Mouse (Mus musculus): Measurements from ENCODE around the gene 1110008P14Rik. TPM values are rescaled to one million over a fixed set of nuclear protein-coding genes. Genes with fewer than 3 reads are reported as not detected.

Gene 1110008P14Rik
- polyA plus RNA-seq (2021), result 89.4 TPM

GRCm38 (mm10) chr2:32381775-32382223, at the start of gene 1110008P14Rik:
1110008P14Rik (minus strand) TSS chr2:32381938.
- DNase-seq (ENCODE audit: low read depth, low spot score) (no peak), ATAC-seq (peak; percentile 78)
- CTCF ChIA-PET, result interaction anchor here (1.4 to 2.5 kb wide), 2 partner anchors 23 to 105 kb away, joined by 3 to 8 read pairs; no protein-coding TSS in a partner anchor
- in situ Hi-C loops (cut with MboI; ENCODE audit: low pct_unique_long_range_greater_than_20kb), result no loop called here
- no peak for TF ChIP-seq CTCF (IDR thresholded peaks at IDR 0.05)
- H3K27me3 ChIP-seq, result no peaks in the 10 kb centered on the region
- POLR2A ChIA-PET, result interaction anchor here (0.6 kb wide), 1 partner anchor 190 kb away, joined by 3 read pairs; no protein-coding TSS in a partner anchor

- ChIA-PET POLR2A (interaction anchor here (0.5 to 2.2 kb wide), 2 partner anchors 9 to 18 kb away, joined by 4 to 6 read pairs; no protein-coding TSS in a partner anchor), CTCF (no interaction called here)
- no peak for TF ChIP-seq CTCF (IDR thresholded peaks at IDR 0.05)
- no peaks in the 10 kb centered on the region for H3K27me3 ChIP-seq
- DNase-seq (ENCODE audit: low read depth, low spot score), result no peak
- ATAC-seq, result no peak
- in situ Hi-C loops (cut with MboI; ENCODE audit: low pct_unique_long_range_greater_than_20kb), result no loop called here
Observed at GRCm38 (mm10) chr2:32430701-32431676, 49.3 kb upstream of the 1110008P14Rik start.

GRCm38 (mm10) chr2:32429215-32429891, 47.6 kb upstream of the 1110008P14Rik start:
- H3K27me3 ChIP-seq, result no peaks in the 10 kb centered on the region
- ChIA-PET POLR2A (no interaction called here), CTCF (interaction anchor here (0.8 to 1.6 kb wide), 5 partner anchors 8 to 58 kb away, joined by 3 to 5 read pairs (median 4); no protein-coding TSS in a partner anchor)
- DNase-seq (ENCODE audit: low read depth, low spot score), result no peak
- in situ Hi-C loops (cut with MboI; ENCODE audit: low pct_unique_long_range_greater_than_20kb), result no loop called here
- no peak for ATAC-seq
- TF ChIP-seq CTCF (IDR thresholded peaks at IDR 0.05), result no peak

- in situ Hi-C loops (cut with MboI; ENCODE audit: low pct_unique_long_range_greater_than_20kb), result no loop called here
- CTCF ChIA-PET, result interaction anchor here (1.2 to 1.6 kb wide), 3 partner anchors 9 to 59 kb away, joined by 3 to 4 read pairs (median 4); no protein-coding TSS in a partner anchor
- H3K27me3 ChIP-seq, result no peaks in the 10 kb centered on the region
- no peak for TF ChIP-seq CTCF (IDR thresholded peaks at IDR 0.05)
- POLR2A ChIA-PET, result no interaction called here
- ATAC-seq (peak; percentile 17), DNase-seq (ENCODE audit: low read depth, low spot score) (no peak)
Observed at GRCm38 (mm10) chr2:32428262-32428722, 46.6 kb upstream of the 1110008P14Rik start.

DNA sequence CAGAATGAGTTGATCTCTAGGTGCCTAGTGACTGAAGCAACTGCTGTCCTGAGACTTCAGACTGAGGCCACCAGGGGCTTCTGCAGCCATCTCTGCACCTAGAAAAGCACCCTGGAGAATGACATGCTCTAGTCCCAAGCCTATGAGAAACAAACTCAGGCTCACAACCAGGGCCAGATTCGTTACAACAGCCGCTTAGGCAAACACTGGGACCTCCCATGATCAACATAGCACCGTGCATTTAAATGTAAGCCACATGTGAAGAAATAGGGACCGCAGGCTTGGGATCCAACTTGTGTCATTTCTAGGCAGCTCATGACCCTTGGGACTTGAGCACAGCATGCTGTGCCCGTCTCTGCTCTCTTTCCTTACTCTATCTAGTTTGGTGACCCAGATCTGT, 46.0 kb upstream of the 1110008P14Rik start:
- in situ Hi-C loops (cut with MboI; ENCODE audit: low pct_unique_long_range_greater_than_20kb), result no loop called here
- DNase-seq (ENCODE audit: low read depth, low spot score) (no peak), ATAC-seq (no peak)
- POLR2A ChIA-PET, result no interaction called here
- H3K27me3 ChIP-seq, result no peaks in the 10 kb centered on the region
- CTCF ChIA-PET, result interaction anchor here (1.5 to 1.6 kb wide), 2 partner anchors 9 to 59 kb away, joined by 4 read pairs; no protein-coding TSS in a partner anchor
- no peak for TF ChIP-seq CTCF (IDR thresholded peaks at IDR 0.05)

DNA sequence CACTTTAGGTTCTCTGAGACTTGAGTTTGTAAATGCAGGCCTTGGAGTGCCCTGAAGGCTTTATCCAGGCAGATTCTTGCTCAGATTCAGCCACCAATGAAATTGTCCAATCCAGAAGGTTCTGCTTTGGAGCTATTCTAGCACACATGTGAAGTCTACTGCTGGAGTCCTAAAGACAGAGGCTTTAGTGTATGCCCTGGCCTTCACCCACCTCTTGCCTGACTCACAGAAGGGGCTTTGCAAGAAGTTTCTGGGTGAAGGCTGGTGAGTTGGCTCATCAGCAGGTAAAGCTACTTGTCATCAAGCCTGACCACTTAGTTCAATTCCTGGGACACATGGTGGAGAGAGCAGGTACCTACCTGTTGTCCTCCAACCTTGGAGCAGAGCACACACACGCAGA, 44.4 kb upstream of the 1110008P14Rik start:
- ChIA-PET POLR2A (interaction anchor here (0.6 to 0.8 kb wide), 2 partner anchors 12 to 20 kb away, joined by 3 read pairs; no protein-coding TSS in a partner anchor), CTCF (interaction anchor here (1.0 to 1.7 kb wide), 2 partner anchors 21 to 23 kb away, joined by 3 to 4 read pairs; no protein-coding TSS in a partner anchor)
- TF ChIP-seq CTCF (IDR thresholded peaks at IDR 0.05), result no peak
- in situ Hi-C loops (cut with MboI; ENCODE audit: low pct_unique_long_range_greater_than_20kb), result no loop called here
- no peak for ATAC-seq
- no peaks in the 10 kb centered on the region for H3K27me3 ChIP-seq
- DNase-seq (ENCODE audit: low read depth, low spot score), result no peak

GRCm38 (mm10) chr2:32425568-32425967, 43.8 kb upstream of the 1110008P14Rik start:
- POLR2A ChIA-PET, result interaction anchor here (0.8 kb wide), 1 partner anchor 21 kb away, joined by 3 read pairs; no protein-coding TSS in a partner anchor
- ATAC-seq (no peak), DNase-seq (ENCODE audit: low read depth, low spot score) (no peak)
- in situ Hi-C loops (cut with MboI; ENCODE audit: low pct_unique_long_range_greater_than_20kb), result no loop called here
- TF ChIP-seq CTCF (IDR thresholded peaks at IDR 0.05), result no peak
- CTCF ChIA-PET, result interaction anchor here (1.0 to 1.7 kb wide), 3 partner anchors 21 to 61 kb away, joined by 3 to 4 read pairs (median 4); no protein-coding TSS in a partner anchor
- H3K27me3 ChIP-seq, result no peaks in the 10 kb centered on the region

- POLR2A ChIA-PET, result interaction anchor here (1.3 kb wide), 1 partner anchor 26 kb away, joined by 3 read pairs; the partner anchor contains the start of gene Slc25a25
Observed at GRCm38 (mm10) chr2:32424796-32425195, 43.1 kb upstream of the 1110008P14Rik start.

DNA sequence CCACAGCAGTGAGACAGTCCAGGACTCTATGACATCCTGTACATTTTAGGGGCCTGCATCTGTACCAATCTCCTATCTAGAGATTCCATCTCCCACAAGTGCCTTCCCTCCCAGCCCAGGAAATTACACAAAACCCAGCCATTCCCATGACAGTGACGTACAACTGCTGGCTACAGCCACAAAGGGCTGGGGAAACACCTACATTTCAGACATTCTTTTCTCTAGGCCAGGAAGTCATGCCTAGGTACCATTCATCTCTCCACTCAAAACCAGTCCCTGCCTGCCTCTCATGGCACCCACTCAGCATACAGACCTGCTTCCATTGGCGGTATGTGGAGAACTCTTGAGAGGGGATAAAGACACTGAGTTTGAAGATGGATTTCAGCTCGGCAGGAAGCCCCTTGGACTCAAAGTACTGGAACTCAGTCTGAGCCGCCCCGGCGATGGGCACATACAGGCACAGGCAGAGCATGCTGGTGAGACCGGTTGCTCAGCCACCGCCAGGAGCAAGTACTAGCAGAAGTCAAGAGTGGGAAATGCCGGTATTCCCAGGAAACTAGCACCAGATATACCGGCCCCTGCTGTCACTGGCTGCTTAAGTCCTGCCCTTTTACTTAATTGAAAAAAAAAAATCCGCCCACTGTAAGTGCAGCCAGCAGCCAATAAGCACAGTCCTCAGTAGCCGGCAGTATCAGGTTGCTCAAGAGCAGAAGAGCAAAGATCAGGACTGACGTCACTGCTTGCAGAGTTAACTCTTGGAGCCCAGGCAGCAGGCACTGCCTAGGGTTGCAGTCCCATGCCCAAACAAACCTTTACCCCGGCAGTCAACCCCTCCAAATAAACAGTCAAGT, 42.0 kb upstream of the 1110008P14Rik start:
- CTCF ChIA-PET, result no interaction called here
- in situ Hi-C loops (cut with MboI; ENCODE audit: low pct_unique_long_range_greater_than_20kb), result no loop called here

More at GRCm38 (mm10) chr2:32424796-32425195, 43.1 kb upstream of the 1110008P14Rik start:
- in situ Hi-C loops (cut with MboI; ENCODE audit: low pct_unique_long_range_greater_than_20kb), result no loop called here
- TF ChIP-seq CTCF (IDR thresholded peaks at IDR 0.05), result no peak
- no peaks in the 10 kb centered on the region for H3K27me3 ChIP-seq
- no peak for ATAC-seq
- DNase-seq (ENCODE audit: low read depth, low spot score), result no peak
- CTCF ChIA-PET, result interaction anchor here (1.1 to 1.7 kb wide), 2 partner anchors 24 to 62 kb away, joined by 4 read pairs; no protein-coding TSS in a partner anchor

More for the DNA sequence above, 42.0 kb upstream of the 1110008P14Rik start:
- POLR2A ChIA-PET, result interaction anchor here (1.3 kb wide), 1 partner anchor 27 kb away, joined by 3 read pairs; the partner anchor contains the start of gene Slc25a25
- TF ChIP-seq CTCF (IDR thresholded peaks at IDR 0.05), result no peak
- H3K27me3 ChIP-seq, result no peaks in the 10 kb centered on the region
- DNase-seq (ENCODE audit: low read depth, low spot score) (no peak), ATAC-seq (peak; percentile 79)
